Mouse (Mus musculus) thymus, adult 2 months (tissue): ENCODE results near the gene Ly6c2. TPM values are rescaled to one million over a fixed set of nuclear protein-coding genes. Genes with fewer than 3 reads are reported as not detected.
"Not testable (repeated sequence)": the region's sequence is repeated elsewhere in the genome, so short reads cannot be mapped to it uniquely, and the experiment has no call there.

Experiments used
- DNase-seq: peaks from one replicate; pipeline ENCODE4 v3.0.0; 2021
- H3K27ac ChIP-seq: fragments of 200-500 bp; 2 replicates; pipeline ENCODE4 v1.5.1; 2012; ENCODE audit warnings: low read length, control low read depth; ENCODE audit not compliant: control insufficient read depth, insufficient read depth
- H3K27me3 ChIP-seq: fragments of 200-500 bp; 2 replicates; pipeline ENCODE4 v1.6.1; 2012; ENCODE audit warnings: mild to moderate bottlenecking, low read length, moderate library complexity, mixed read lengths; ENCODE audit not compliant: control insufficient read depth, insufficient read depth
- H3K36me3 ChIP-seq: fragments of 200-500 bp; 2 replicates; pipeline ENCODE4 v1.6.1; 2012; ENCODE audit warnings: mild to moderate bottlenecking, low read length, moderate library complexity; ENCODE audit not compliant: control insufficient read depth, insufficient read depth
- H3K4me1 ChIP-seq: fragments of 200-500 bp; replicated peaks from 2 replicates; pipeline ENCODE4 v1.6.1; 2012; ENCODE audit warnings: low read length; ENCODE audit not compliant: control insufficient read depth, insufficient read depth
- H3K4me3 ChIP-seq: fragments of 200-500 bp; 2 replicates; pipeline ENCODE4 v1.5.1; 2012; ENCODE audit warnings: mild to moderate bottlenecking, low read length, control low read depth, moderate library complexity; ENCODE audit not compliant: control insufficient read depth, insufficient read depth
- CTCF ChIP-seq: fragments of 200-500 bp; IDR thresholded peaks from 2 replicates; pipeline ENCODE4 v1.5.1; 2012; ENCODE audit warnings: mild to moderate bottlenecking, control low read depth, low read length, moderate library complexity, borderline replicate concordance; ENCODE audit not compliant: control insufficient read depth, poor library complexity, insufficient read depth; ENCODE audit errors: extremely low read depth
- POLR2A ChIP-seq: fragments of 200-500 bp; IDR thresholded peaks from 2 replicates; pipeline ENCODE4 v1.6.1; 2012; ENCODE audit warnings: mild to moderate bottlenecking, low read length, control low read depth, moderate library complexity; ENCODE audit not compliant: control insufficient read depth, poor library complexity, insufficient read depth; ENCODE audit errors: extremely low read depth
- WGBS: fragments of 180-500 bp; shearing (Covaris S2); methylation state at CpG from one replicate; pipeline ENCODE4 v1.1.7; 2018; 5-methylcytosine and 5-hydroxymethylcytosine counted together
- polyA plus RNA-seq: library from polyadenylated mRNA; depleted of rRNA; stranded (reverse); fragments of >200 nt; gene quantifications from 2 replicates; pipeline ENCODE4 v1.2.3, GENCODE M21; 2012

Ly6c2 gene
- polyA plus RNA-seq, 1 experiment: 179 TPM

DNA sequence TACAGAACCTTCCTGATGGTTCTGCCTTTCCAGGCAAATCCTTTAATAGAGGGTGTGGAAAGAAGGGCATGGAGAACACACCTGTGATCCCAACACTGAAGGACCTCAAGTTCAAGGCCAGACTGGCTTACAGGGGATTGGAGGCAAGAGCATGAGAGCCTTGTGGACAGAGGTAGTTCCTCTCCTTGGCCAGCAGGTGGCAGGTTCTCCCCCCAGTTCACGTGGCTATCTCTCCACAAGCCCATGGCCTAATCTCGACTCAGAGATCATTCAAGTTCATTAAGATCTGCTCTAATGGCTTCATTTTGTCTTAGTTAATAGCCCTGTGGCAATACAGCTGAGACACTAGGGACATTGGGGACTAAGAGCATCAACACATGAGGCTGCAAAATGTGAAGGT lies 8.3 kb upstream of the Ly6c2 start:
- peak; percentile 73 for DNase-seq
- Histone ChIP-seq H3K4me3 (no peak overlapping the region), H3K4me1 (peaks cover 24% of the 10 kb centered on the region), H3K27ac (no peak overlapping the region), H3K27me3 (no peaks in the 10 kb centered on the region), H3K36me3 (no peaks in the 10 kb centered on the region)
- TF ChIP-seq CTCF (peak; percentile 66; the same call in 1 of the 2 replicates), POLR2A (no peak)
- 5% methylated on average over 2 of the region's 2 CpGs for whole genome bisulfite sequencing

DNA sequence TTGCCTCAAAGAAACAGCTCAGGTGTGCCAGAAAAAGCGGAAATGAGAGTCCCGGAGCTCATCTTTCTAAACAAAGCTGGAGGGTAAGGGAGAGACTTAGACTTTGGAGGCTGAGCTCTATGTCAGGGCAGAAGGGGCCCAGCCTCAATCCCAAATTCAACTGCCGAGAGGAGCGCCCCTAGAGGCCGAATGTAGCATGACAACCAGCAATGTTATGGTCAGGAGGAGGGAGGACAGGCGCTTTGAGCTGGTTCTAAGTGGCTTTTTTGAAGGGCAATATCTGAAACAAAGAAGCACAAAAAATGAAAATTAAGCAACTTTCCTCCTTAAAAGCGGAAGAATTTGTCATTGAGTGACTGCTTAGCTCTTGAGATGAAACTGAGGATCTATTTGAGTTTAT lies 7.0 kb upstream of the Ly6c2 start:
- H3K27ac ChIP-seq, H3K4me3 ChIP-seq, H3K36me3 ChIP-seq, H3K27me3 ChIP-seq: not testable (repeated sequence)
- peak; percentile 73 for DNase-seq
- WGBS: 33% methylated on average over 5 of the region's 7 CpGs
- peaks cover 34% of the 10 kb centered on the region for H3K4me1 ChIP-seq

DNA sequence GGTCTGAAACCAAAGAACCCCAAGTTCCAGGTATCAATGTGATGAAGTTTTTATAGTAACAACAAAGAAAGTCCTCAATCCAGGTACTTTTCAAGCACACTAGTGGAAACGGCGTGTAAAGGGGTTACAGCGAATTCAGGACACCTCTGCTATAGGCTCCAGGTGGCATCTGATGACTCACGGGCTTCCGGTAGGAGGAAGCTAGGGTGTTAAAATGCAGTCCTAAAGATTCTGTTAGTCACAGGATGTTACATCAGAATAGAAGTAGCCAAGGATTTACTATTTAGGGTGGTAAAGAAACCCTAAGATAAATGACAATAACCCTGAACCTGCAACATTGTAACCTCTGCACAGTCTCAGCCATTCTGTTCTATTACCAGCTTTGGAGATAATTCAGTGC lies 5.7 kb upstream of the Ly6c2 start:
- H3K27me3 ChIP-seq, H3K4me3 ChIP-seq, H3K36me3 ChIP-seq: not testable (repeated sequence)
- H3K4me1 ChIP-seq: peaks cover 34% of the 10 kb centered on the region
- DNase-seq: peak; percentile 25
- H3K27ac ChIP-seq: peak overlapping the region; percentile 93
- WGBS: 36% methylated on average over 5 of the region's 5 CpGs

DNA sequence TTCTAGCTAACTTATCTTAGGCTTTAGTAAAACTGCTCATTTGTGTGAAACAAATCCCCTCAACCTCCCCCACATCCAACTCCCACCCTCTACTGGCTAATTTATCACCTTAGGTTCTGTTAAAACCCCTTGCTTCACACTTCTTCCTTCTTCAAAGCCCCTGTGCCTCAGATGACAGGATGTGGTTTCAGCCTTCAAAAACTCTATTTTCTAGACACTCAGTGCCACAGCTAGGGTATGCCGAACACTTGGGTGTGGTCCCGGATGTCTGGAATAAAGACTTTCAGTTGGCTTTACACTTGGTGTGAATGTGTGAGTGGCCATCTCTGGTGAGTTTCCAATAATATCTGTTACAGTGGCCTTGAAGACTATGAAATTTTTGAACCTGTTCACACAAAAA lies 4.8 kb upstream of the Ly6c2 start:
- Histone ChIP-seq H3K36me3 (no peaks in the 10 kb centered on the region), H3K4me1 (peaks cover 34% of the 10 kb centered on the region), H3K27me3 (no peaks in the 10 kb centered on the region), H3K27ac (peak overlapping the region; percentile 93; the same call in 1 of the 2 replicates), H3K4me3 (no peak overlapping the region)
- peak; percentile 78 for DNase-seq
- TF ChIP-seq CTCF (no peak), POLR2A (no peak)
- 5% methylated on average over 2 of the region's 2 CpGs for WGBS

DNA sequence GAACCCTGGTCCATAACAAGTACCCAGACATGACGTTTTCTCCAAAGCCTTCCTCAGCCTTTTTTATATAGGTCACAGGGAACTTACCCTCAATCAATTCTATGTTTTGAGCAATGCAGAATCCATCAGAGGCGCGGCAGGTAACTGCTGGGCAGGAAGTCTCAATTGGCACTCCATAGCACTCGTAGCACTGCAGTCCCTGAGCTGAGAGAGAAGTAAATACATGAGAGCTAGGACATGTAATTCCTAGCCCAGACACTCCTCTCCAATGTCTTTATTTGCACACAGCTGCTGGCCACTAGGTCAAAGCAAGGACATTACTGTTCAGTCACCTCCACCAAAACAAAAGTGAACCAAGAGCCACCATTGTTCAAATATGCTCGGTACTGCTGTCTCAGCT lies 1.3 kb downstream of the Ly6c2 start:
- DNase-seq, H3K27me3 ChIP-seq, H3K27ac ChIP-seq, H3K36me3 ChIP-seq, H3K4me3 ChIP-seq: not testable (repeated sequence)
- WGBS: 93% methylated on average over 4 of the region's 5 CpGs
- H3K4me1 ChIP-seq: peaks cover 16% of the 10 kb centered on the region

DNA sequence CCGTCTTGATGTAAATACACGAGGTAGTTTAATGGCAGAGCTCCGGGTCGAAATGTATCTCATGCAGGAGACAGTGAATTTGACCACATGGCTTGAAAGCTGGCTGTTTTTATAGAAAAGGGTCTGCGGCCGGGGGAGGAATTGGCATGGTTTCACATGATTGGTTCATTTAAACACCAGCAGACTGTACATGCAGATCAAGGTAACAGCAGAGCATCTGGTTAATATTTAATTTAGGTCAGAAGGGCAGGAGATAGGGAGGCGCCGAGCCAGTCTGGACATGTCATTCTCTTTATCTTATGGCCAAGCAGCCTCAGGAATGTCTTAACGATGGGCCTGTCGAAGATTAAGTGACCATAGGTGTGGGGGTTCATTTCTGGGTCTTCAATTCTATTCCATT lies 12.5 kb downstream of the Ly6c2 start:
- TF ChIP-seq POLR2A (no peak), CTCF (no peak)
- H3K27ac ChIP-seq: no peak overlapping the region
- no peaks in the 10 kb centered on the region for H3K4me1 ChIP-seq
- H3K4me3 ChIP-seq: no peak overlapping the region
- no peaks in the 10 kb centered on the region for H3K27me3 ChIP-seq
- 96% methylated on average over 10 of the region's 10 CpGs for WGBS
- H3K36me3 ChIP-seq: no peaks in the 10 kb centered on the region
- no peak for DNase-seq

DNA sequence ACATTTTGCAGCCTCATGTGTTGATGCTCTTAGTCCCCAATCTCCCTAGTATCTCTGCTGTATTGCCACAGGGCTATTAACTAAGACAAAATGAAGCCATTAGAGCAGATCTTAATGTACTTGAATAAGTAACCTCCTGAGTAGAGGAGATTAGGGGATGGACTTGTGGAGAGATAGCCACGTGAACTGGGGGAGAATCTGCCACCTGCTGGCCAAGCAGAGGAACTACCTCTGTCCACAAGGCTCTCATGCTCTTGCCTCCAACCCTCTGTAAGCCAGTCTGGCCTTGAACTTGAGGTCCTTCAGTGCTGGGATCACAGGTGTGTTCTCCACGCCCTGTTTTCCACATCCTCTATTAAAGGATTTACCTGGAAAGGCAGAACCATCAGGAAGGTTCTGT lies 23.7 kb downstream of the Ly6c2 start:
- not testable (repeated sequence) for DNase-seq, H3K27ac ChIP-seq, H3K4me3 ChIP-seq, H3K4me1 ChIP-seq, H3K27me3 ChIP-seq, H3K36me3 ChIP-seq
- WGBS: 9% methylated on average over 2 of the region's 2 CpGs

DNA sequence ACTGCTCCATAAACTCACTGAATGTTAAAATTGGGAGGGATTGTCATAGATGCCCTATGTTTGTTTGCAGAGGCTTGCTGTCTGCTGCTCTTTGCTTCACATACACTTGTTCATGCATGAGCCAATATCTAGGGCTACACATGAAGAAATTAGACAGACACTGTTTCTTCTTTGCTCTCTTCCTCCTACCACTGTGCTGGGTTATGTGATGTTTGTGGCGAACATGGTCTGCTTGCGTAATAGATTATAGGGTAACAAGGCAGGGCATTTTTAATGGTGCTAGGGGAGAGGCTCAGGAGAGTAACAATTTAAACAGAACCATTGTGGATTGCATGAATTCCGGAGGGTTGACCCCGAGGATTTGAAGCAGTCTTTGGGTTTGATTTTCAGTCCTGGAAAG lies 41.8 kb downstream of the Ly6c2 start:
- H3K27me3 ChIP-seq: no peaks in the 10 kb centered on the region
- TF ChIP-seq CTCF: no peak
- no peak for TF ChIP-seq POLR2A
- H3K36me3 ChIP-seq: no peaks in the 10 kb centered on the region
- no peak for DNase-seq
- H3K4me3 ChIP-seq: no peak overlapping the region
- 95% methylated on average over 4 of the region's 4 CpGs for WGBS
- H3K27ac ChIP-seq: no peak overlapping the region
- peaks cover 2% of the 10 kb centered on the region; the same call in 1 of the 2 replicates for H3K4me1 ChIP-seq

DNA sequence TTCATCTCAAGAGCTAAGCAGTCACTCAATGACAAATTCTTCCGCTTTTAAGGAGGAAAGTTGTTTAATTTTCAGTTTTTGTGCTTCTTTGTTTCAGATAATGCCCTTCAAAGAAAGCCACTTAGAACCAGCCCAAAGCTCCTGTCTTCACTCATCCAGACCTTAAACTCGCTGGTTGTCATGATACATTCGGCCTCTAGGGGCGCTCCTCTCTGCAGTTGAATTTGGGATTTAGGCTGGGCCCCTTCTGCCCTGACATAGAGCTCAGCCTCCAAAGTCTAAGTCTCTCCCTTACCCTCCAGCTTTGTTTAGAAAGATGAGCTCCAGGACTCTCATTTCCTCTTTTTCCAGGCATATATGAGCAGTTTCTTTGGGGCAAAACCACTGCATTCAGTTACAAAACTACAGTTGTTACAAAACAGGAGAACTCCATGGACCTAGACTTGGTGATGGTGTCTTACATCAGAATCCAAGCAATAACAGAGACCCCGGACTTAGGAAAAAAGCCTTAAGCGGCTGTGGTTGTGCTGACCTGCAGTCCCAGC lies 49.7 kb downstream of the Ly6c2 start:
- H3K4me1 ChIP-seq: peaks cover 13% of the 10 kb centered on the region
- H3K27me3 ChIP-seq, H3K27ac ChIP-seq, H3K4me3 ChIP-seq, H3K36me3 ChIP-seq: not testable (repeated sequence)
- WGBS: 44% methylated on average over 6 of the region's 6 CpGs
- peak; percentile 86 for DNase-seq
